Mouse (Mus musculus): Measurements from ENCODE around the gene Arid1b. TPM values are rescaled to one million over a fixed set of nuclear protein-coding genes. Genes with fewer than 3 reads are reported as not detected.

Arid1b gene
- polyA plus RNA-seq, 1 experiment = 2.6 TPM

DNA sequence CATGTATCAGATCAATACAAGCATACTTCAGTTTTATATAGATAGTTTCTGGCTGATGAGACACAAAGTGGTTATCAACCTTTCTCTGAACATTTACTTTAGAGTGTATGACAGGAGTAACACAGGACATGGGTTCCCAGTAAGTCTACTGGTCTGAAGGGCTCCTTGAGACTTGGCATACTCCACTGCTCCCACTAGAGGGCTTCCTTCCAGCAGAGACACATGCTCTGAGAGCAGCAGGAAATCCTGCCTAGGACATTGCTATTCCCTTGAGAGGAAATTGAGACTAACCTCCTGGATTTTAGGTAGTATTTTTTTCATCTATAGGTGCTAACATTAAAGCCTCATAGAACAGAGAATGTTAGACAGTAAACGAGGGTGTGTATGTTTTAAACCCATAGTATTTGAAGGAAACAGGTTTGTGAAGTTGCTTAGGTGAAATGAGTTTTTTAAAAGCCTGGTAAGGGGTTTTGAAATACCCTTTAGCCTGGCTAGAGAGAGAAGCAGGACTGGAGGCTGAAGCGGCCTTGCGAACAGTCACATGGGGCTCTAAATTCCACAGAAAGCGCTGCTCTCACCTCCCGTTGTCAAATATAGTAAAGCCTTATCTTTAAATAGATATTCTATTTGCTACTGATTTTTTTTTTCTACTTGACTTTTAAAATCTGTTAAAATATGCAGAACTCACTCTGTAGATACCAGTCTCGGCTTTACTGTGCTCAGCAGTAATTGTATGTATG, 207.9 kb downstream of the Arid1b start:
- no peak for TF ChIP-seq GATA1 (IDR thresholded peaks at IDR 0.05; ENCODE audit: low read length)
- TF ChIP-seq TAL1 (IDR thresholded peaks at IDR 0.05; ENCODE audit: low read length) = no peak
- H3K27me3 ChIP-seq (ENCODE audit: control insufficient read depth) = no peaks in the 10 kb centered on the region
- H3K4me3 ChIP-seq (replicated peaks) = no peak overlapping the region
- H3K9me3 ChIP-seq (ENCODE audit: control insufficient read depth, low read length) = no peaks in the 10 kb centered on the region
- H3K4me1 ChIP-seq (ENCODE audit: control insufficient read depth) = peaks cover 37% of the 10 kb centered on the region
- no peaks in the 10 kb centered on the region for H3K36me3 ChIP-seq (ENCODE audit: control insufficient read depth)

DNA sequence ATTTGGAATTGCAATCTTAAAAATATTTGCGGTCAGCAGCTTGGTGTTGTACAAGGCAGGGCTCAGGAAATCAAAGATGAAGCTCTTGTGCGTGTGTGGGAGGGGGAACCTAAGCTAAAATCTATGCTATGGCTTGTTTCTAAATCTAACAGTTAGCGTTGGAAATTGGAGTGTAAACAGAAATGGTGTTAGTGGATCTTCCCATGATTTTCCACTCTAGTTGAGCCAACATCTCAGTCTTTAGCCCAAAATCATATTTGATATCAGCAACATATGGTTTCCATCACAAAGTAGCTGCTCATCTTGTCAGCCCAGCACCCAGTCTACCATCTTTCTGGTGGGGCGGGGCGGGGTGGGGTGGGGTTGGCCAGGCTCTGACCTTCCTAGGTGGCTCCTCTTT, 208.6 kb downstream of the Arid1b start:
- Histone ChIP-seq H3K36me3 (ENCODE audit: control insufficient read depth) (no peaks in the 10 kb centered on the region), H3K4me1 (ENCODE audit: control insufficient read depth) (peaks cover 30% of the 10 kb centered on the region), H3K27me3 (ENCODE audit: control insufficient read depth) (no peaks in the 10 kb centered on the region), H3K4me3 (replicated peaks) (no peak overlapping the region), H3K9me3 (ENCODE audit: control insufficient read depth, low read length) (no peaks in the 10 kb centered on the region)
- no peak for TF ChIP-seq GATA1 (IDR thresholded peaks at IDR 0.05; ENCODE audit: low read length)
- no peak for TF ChIP-seq TAL1 (IDR thresholded peaks at IDR 0.05; ENCODE audit: low read length)

DNA sequence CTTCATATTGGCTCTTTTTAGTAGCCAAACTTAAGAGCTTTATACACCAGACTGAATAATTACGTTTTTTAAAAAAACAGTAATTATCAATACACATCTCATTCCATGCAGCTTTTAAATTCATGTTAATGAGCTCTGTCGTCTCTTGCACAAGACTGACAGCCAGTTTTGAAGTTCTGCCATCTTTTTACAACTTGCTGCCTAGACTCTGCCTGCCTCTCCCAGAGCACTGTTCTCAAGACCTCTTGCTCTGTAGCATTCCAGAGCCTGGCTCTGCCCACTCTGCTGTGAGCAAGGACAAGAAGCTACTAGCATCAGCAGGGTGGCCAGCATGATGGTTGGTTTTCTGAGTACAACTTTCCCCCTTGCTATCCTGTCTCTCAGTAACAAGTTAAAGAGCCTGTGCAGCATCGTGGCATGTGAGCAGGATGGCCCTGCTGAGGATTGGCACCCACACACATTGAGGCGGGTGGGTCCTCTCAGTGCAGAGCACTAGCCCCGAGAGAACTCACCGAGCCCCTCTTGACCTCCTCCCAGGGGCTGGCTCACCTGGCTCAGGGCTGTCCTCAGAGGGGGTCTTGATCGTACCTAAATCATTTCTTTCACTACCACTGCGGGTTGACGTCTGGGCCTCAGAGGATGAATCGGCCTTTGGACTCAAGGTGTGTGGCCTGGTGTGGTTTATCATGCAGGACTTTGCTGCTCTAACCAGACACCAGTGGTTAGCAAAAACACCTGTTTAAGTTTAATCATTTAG, 209.4 kb downstream of the Arid1b start:
- no peak for TF ChIP-seq TAL1 (IDR thresholded peaks at IDR 0.05; ENCODE audit: low read length)
- no peak for TF ChIP-seq GATA1 (IDR thresholded peaks at IDR 0.05; ENCODE audit: low read length)
- no peaks in the 10 kb centered on the region for H3K9me3 ChIP-seq (ENCODE audit: control insufficient read depth, low read length)
- H3K4me3 ChIP-seq (replicated peaks) = no peak overlapping the region
- peaks cover 24% of the 10 kb centered on the region for H3K4me1 ChIP-seq (ENCODE audit: control insufficient read depth)
- H3K27me3 ChIP-seq (ENCODE audit: control insufficient read depth) = no peaks in the 10 kb centered on the region
- no peaks in the 10 kb centered on the region for H3K36me3 ChIP-seq (ENCODE audit: control insufficient read depth)

DNA sequence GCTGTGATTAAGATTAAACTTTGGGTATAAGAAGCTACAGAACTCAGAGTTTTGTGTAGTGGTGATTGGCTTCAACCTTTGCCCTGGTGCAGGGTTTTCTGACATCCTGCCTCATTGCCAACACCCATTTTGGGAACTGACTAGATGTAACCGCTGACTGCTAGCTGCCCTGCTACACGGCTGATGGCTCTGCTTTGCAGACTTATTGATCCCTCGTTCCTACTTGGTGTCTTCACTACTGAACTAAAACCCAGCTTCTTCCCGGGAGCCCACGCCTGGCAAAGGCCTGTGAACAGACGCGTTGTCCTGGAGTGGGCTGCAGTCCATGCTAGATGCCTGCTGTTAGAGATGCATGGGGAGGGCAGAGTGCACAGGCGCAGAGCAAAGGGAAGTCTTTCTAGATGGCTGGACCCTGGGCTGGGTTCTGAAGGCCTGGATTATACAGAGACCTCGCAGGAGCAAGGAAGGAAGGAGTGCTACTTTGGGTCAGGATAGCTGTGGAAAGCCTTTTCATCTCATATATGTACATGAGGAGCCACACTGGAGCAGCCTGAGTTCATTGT, 210.1 kb downstream of the Arid1b start:
- Histone ChIP-seq H3K4me3 (replicated peaks) (no peak overlapping the region), H3K27me3 (ENCODE audit: control insufficient read depth) (no peaks in the 10 kb centered on the region), H3K36me3 (ENCODE audit: control insufficient read depth) (no peaks in the 10 kb centered on the region), H3K9me3 (ENCODE audit: control insufficient read depth, low read length) (no peaks in the 10 kb centered on the region), H3K4me1 (ENCODE audit: control insufficient read depth) (peaks cover 23% of the 10 kb centered on the region)
- TF ChIP-seq GATA1 (IDR thresholded peaks at IDR 0.05; ENCODE audit: low read length) = no peak
- no peak for TF ChIP-seq TAL1 (IDR thresholded peaks at IDR 0.05; ENCODE audit: low read length)

GRCm38 (mm10) chr17:5205163-5205581, 211.0 kb downstream of the Arid1b start:
- peaks cover 23% of the 10 kb centered on the region for H3K4me1 ChIP-seq (ENCODE audit: control insufficient read depth)
- H3K27me3 ChIP-seq (ENCODE audit: control insufficient read depth) = no peaks in the 10 kb centered on the region
- no peaks in the 10 kb centered on the region for H3K36me3 ChIP-seq (ENCODE audit: control insufficient read depth)
- no peak overlapping the region for H3K4me3 ChIP-seq (replicated peaks)
- TF ChIP-seq GATA1 (IDR thresholded peaks at IDR 0.05; ENCODE audit: low read length) (no peak), TAL1 (IDR thresholded peaks at IDR 0.05; ENCODE audit: low read length) (no peak)
- H3K9me3 ChIP-seq (ENCODE audit: control insufficient read depth, low read length) = no peaks in the 10 kb centered on the region

DNA sequence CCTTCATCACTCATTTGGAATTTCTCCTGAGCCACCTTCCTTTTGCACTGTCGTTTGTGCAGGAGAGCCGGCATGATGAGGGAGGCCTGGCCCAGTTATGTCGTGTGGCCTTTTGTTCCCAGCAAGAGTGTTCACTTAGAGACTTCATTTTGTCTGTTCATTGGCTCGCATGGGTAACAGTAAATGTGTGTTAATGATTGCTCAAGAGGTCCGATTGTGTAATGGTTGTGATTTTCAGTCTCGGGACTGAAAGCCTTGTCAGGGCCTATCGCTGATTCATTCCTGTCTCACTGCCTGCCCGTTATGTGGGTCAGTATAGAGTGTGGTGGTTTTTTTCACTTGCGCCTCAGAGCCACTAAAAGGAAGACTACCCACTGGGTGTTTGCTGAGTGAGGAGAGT, 212.6 kb downstream of the Arid1b start:
- no peak overlapping the region for H3K4me3 ChIP-seq (replicated peaks)

DNA sequence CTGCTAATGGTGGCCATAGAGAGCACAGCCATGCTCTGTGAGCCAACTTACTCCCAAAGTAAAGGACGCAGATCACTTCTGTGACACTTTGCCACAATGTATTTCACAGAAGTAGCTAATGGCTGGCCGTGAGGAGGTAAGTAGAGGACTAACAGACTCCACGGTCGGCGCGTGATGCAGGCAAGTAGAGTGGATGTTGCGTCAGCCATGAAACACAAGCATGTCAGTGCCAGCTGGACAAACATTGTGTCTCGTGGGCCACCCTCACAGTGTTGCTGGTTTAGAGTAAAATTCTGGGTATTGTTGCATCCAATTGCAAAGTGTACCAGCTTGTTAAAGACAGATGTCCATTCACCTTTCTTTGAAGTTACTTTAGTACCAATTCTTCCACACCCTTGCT, 213.7 kb downstream of the Arid1b start:
- Histone ChIP-seq H3K36me3 (ENCODE audit: control insufficient read depth) (no peaks in the 10 kb centered on the region), H3K4me1 (ENCODE audit: control insufficient read depth) (peaks cover 16% of the 10 kb centered on the region), H3K9me3 (ENCODE audit: control insufficient read depth, low read length) (no peaks in the 10 kb centered on the region), H3K27me3 (ENCODE audit: control insufficient read depth) (no peaks in the 10 kb centered on the region), H3K4me3 (replicated peaks) (no peak overlapping the region)
- TF ChIP-seq GATA1 (IDR thresholded peaks at IDR 0.05; ENCODE audit: low read length) = no peak
- no peak for TF ChIP-seq TAL1 (IDR thresholded peaks at IDR 0.05; ENCODE audit: low read length)

More for the DNA sequence above, 212.6 kb downstream of the Arid1b start:
- Histone ChIP-seq H3K9me3 (ENCODE audit: control insufficient read depth, low read length) (no peaks in the 10 kb centered on the region), H3K27me3 (ENCODE audit: control insufficient read depth) (no peaks in the 10 kb centered on the region), H3K4me1 (ENCODE audit: control insufficient read depth) (peaks cover 23% of the 10 kb centered on the region), H3K36me3 (ENCODE audit: control insufficient read depth) (no peaks in the 10 kb centered on the region)
- TF ChIP-seq GATA1 (IDR thresholded peaks at IDR 0.05; ENCODE audit: low read length) (no peak), TAL1 (IDR thresholded peaks at IDR 0.05; ENCODE audit: low read length) (no peak)

- Histone ChIP-seq H3K9me3 (ENCODE audit: control insufficient read depth, low read length) (no peaks in the 10 kb centered on the region), H3K4me3 (replicated peaks) (no peak overlapping the region), H3K27me3 (ENCODE audit: control insufficient read depth) (no peaks in the 10 kb centered on the region), H3K36me3 (ENCODE audit: control insufficient read depth) (no peaks in the 10 kb centered on the region), H3K4me1 (ENCODE audit: control insufficient read depth) (peaks cover 12% of the 10 kb centered on the region)
- TF ChIP-seq TAL1 (IDR thresholded peaks at IDR 0.05; ENCODE audit: low read length) = no peak
Observed at GRCm38 (mm10) chr17:5208362-5208761, 214.2 kb downstream of the Arid1b start.

DNA sequence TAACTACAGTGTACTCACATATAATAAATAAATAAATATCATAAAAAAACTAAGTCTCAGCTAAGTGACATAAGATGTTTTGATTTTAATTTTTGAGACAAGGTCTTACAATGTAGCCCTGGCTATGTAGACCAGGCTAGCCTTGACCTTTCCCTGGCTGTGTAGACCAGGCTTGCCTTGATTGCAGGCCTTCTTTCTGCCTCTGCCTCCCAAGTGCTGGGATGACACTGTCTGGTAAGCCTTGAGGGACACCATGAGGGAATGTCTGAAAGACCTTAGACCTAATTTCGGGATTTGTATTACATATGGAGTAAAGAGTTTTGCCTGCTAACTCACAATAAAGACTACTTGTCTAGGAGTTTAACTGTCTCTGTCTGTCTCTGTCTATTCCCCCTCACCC, 214.9 kb downstream of the Arid1b start:
- H3K27me3 ChIP-seq (ENCODE audit: control insufficient read depth) = no peaks in the 10 kb centered on the region
- no peak overlapping the region for H3K4me3 ChIP-seq (replicated peaks)
- no peaks in the 10 kb centered on the region for H3K9me3 ChIP-seq (ENCODE audit: control insufficient read depth, low read length)
- H3K36me3 ChIP-seq (ENCODE audit: control insufficient read depth) = no peaks in the 10 kb centered on the region
- no peak for TF ChIP-seq GATA1 (IDR thresholded peaks at IDR 0.05; ENCODE audit: low read length)
- TF ChIP-seq TAL1 (IDR thresholded peaks at IDR 0.05; ENCODE audit: low read length) = no peak
- H3K4me1 ChIP-seq (ENCODE audit: control insufficient read depth) = peaks cover 7% of the 10 kb centered on the region
